Mouse (Mus musculus): Measurements from ENCODE around the gene Rbm48.

DNA sequence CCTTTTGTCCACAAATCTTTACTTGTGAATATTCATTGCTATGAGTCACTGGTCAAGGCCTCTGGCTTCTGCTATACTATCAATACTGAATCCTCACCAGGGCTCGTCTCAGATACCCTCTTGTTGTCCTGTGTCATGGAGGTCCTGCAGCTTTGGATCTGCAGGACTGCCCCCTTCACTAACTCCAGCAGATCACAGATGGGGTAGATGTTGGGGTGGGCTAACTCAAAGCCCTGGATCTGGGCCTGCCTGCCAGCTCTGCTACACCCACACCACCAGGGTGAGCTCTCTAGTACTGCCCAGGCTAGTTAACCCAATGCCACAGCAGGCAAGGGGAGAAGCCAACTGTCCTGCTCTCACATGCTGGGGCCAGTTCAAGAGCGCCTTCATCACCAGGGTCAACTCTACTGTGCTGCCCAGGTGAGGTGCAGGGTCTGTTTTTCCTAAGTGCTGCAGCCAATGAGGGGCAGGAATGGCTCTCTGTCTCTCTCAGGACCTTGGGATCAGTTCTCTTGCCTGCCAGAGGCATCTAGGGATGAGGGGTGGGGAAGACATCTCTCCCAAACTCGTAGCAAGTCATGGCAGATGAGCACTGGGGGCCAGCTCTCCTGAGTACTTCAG is 59.7 kb downstream of the Rbm48 start:
- TF ChIP-seq CTCF (conservative IDR thresholded peaks at IDR 0.05; ENCODE audit: low read length) = no peak
- TF ChIP-seq POU5F1 (IDR thresholded peaks at IDR 0.05; ENCODE audit: borderline replicate concordance, low read length) = no peak
